Mouse (Mus musculus) G1E (cell line): Measurements from ENCODE around the gene Arfgap2. TPM values are rescaled to one million over a fixed set of nuclear protein-coding genes. Genes with fewer than 3 reads are reported as not detected.
A peak's percentile ranks its signal among the peaks of the same experiment; 100 is the strongest.

ENCODE experiments used
- ATAC-seq: 2 replicates; pipeline ENCODE4 v1.8.0; 2016; ENCODE audit warnings: mild to moderate bottlenecking; ENCODE audit not compliant: insufficient number of reproducible peaks, poor library complexity, low FRiP score, severe bottlenecking; ENCODE audit errors: extremely low read depth
- DNase-seq: peaks from one replicate; pipeline ENCODE4 v3.0.0; 2012; ENCODE audit warnings: low spot score
- H3K27me3 ChIP-seq: 2 replicates; pipeline ENCODE4 v1.6.1; 2012; ENCODE audit warnings: mild to moderate bottlenecking, low read length, inconsistent platforms; ENCODE audit not compliant: insufficient read depth
- H3K36me3 ChIP-seq: replicated peaks from 2 replicates; pipeline ENCODE3; 2012; ENCODE audit warnings: mild to moderate bottlenecking, inconsistent platforms
- H3K4me1 ChIP-seq: 2 replicates; pipeline ENCODE4 v1.6.1; 2012; ENCODE audit warnings: low read depth, low read length, inconsistent platforms, mixed read lengths; ENCODE audit not compliant: insufficient read depth
- H3K4me3 ChIP-seq: 2 replicates; pipeline ENCODE4 v1.5.1; 2012; ENCODE audit warnings: low read depth, mild to moderate bottlenecking, inconsistent platforms, low read length, moderate library complexity, mixed read lengths
- H3K9me3 ChIP-seq: replicated peaks from 2 replicates; pipeline ENCODE4 v1.6.1; 2012; ENCODE audit warnings: inconsistent platforms
- CTCF ChIP-seq: IDR thresholded peaks from 2 replicates; pipeline ENCODE4 v1.5.1; 2012; ENCODE audit warnings: low read depth, low read length, inconsistent platforms, mixed read lengths
- GATA1 ChIP-seq: IDR thresholded peaks from 2 replicates; pipeline ENCODE4 v1.6.1; 2012; ENCODE audit warnings: borderline replicate concordance, low read length, inconsistent platforms, mixed read lengths
- GATA2 ChIP-seq: IDR thresholded peaks from 2 replicates; pipeline ENCODE4 v1.6.1; 2012; ENCODE audit warnings: low read depth, low read length, inconsistent platforms, borderline replicate concordance
- POLR2AphosphoS5 ChIP-seq: IDR thresholded peaks from 2 replicates; pipeline ENCODE4 v1.6.1; 2012; ENCODE audit warnings: low read depth, low read length, inconsistent platforms; ENCODE audit not compliant: insufficient replicate concordance
- TAL1 ChIP-seq: conservative IDR thresholded peaks from 2 replicates; pipeline ENCODE4 v1.6.1; 2012; ENCODE audit warnings: low read depth, low read length, inconsistent platforms, mixed read lengths
- polyA plus RNA-seq: library from polyadenylated mRNA; stranded (reverse); fragments of >175 nt; gene quantifications from 2 replicates; pipeline ENCODE4 v1.2.3, GENCODE M21; 2012
- total RNA-seq, 2 experiments: library from RNA; stranded (forward) in 1 of 2; stranded (reverse) in 1 of 2; fragments of 200-1000 nt in 1 of 2; fragments of >200 nt in 1 of 2; fragmentation: Nextera tagmentation in 1 of 2; gene quantifications; 2 replicates each; pipeline ENCODE4 v1.2.3; 2014 to 2017

Gene Arfgap2
- total and polyA plus RNA-seq, 3 experiments = 42.1 to 53.0 (median 48.5) TPM

- ATAC-seq = no peak
- Histone ChIP-seq H3K4me1 (peaks cover 44% of the 10 kb centered on the region), H3K36me3 (no peaks in the 10 kb centered on the region), H3K9me3 (no peaks in the 10 kb centered on the region), H3K27me3 (no peaks in the 10 kb centered on the region), H3K4me3 (no peak overlapping the region)
- no peak for TF ChIP-seq TAL1
- no peak for TF ChIP-seq CTCF
- TF ChIP-seq GATA2 = no peak
- TF ChIP-seq GATA1 = no peak
- no peak for TF ChIP-seq POLR2AphosphoS5
- DNase-seq = no peak
These were observed 22.2 kb upstream of the Arfgap2 start for GRCm38 (mm10) chr2:91242547-91242946.

- Histone ChIP-seq H3K9me3 (no peaks in the 10 kb centered on the region), H3K36me3 (no peaks in the 10 kb centered on the region), H3K4me3 (no peak overlapping the region; the same call in 1 of the 2 replicates), H3K4me1 (peaks cover 44% of the 10 kb centered on the region), H3K27me3 (0 out of 2 replicates have a peak, but pooled peaks cover 1% of the 10 kb centered on the region)
- DNase-seq (no peak), ATAC-seq (no peak)
- no peak for TF ChIP-seq POLR2AphosphoS5
- no peak for TF ChIP-seq CTCF
- TF ChIP-seq TAL1 = no peak
- TF ChIP-seq GATA1 = no peak
- TF ChIP-seq GATA2 = no peak
These were observed 21.4 kb upstream of the Arfgap2 start for GRCm38 (mm10) chr2:91243416-91243815.

GRCm38 (mm10) chr2:91244557-91245228 is 20.1 kb upstream of the Arfgap2 start:
- ATAC-seq (peak; percentile 94), DNase-seq (no peak)
- H3K9me3 ChIP-seq = no peaks in the 10 kb centered on the region
- peaks cover 49% of the 10 kb centered on the region for H3K4me1 ChIP-seq
- TF ChIP-seq CTCF (no peak), GATA1 (no peak), GATA2 (no peak), POLR2AphosphoS5 (no peak), TAL1 (peak; percentile 87)
- no peaks in the 10 kb centered on the region for H3K36me3 ChIP-seq
- no peak overlapping the region for H3K4me3 ChIP-seq
- 0 out of 2 replicates have a peak, but pooled peaks cover 2% of the 10 kb centered on the region for H3K27me3 ChIP-seq

GRCm38 (mm10) chr2:91248366-91248765 is 16.4 kb upstream of the Arfgap2 start:
- TF ChIP-seq TAL1 (no peak), GATA1 (no peak), POLR2AphosphoS5 (no peak), GATA2 (no peak), CTCF (no peak)
- Histone ChIP-seq H3K4me3 (no peak overlapping the region), H3K36me3 (no peaks in the 10 kb centered on the region), H3K9me3 (no peaks in the 10 kb centered on the region), H3K27me3 (peaks cover 25% of the 10 kb centered on the region), H3K4me1 (peaks cover 49% of the 10 kb centered on the region)
- DNase-seq (no peak), ATAC-seq (no peak)

GRCm38 (mm10) chr2:91252001-91252400 is 12.8 kb upstream of the Arfgap2 start:
- no peak for DNase-seq
- Histone ChIP-seq H3K9me3 (no peaks in the 10 kb centered on the region), H3K36me3 (no peaks in the 10 kb centered on the region), H3K4me1 (peaks cover 42% of the 10 kb centered on the region), H3K4me3 (no peak overlapping the region), H3K27me3 (peaks cover 61% of the 10 kb centered on the region)
- TF ChIP-seq GATA1 (no peak), CTCF (no peak), TAL1 (no peak)
- no peak for ATAC-seq

GRCm38 (mm10) chr2:91252512-91252911 is 12.3 kb upstream of the Arfgap2 start:
- ATAC-seq (no peak), DNase-seq (no peak)
- no peaks in the 10 kb centered on the region for H3K9me3 ChIP-seq
- H3K27me3 ChIP-seq = peaks cover 66% of the 10 kb centered on the region
- no peak for TF ChIP-seq GATA2
- no peak for TF ChIP-seq TAL1
- no peak for TF ChIP-seq GATA1
- no peak overlapping the region for H3K4me3 ChIP-seq
- H3K4me1 ChIP-seq = peaks cover 42% of the 10 kb centered on the region
- no peaks in the 10 kb centered on the region for H3K36me3 ChIP-seq
